ENCODE assay signal across 8 mouse cellular contexts in genomic region chr4:43024673-43025072, GRCm38 (mm10). TPM values are rescaled to one million over a fixed set of nuclear protein-coding genes. Genes with fewer than 3 reads are reported as not detected.
A peak's percentile ranks its signal among the peaks of the same experiment; 100 is the strongest.
DNase-seq lines count a peak whose midpoint lies in the region; ATAC-seq and TF ChIP-seq lines count a peak whose summit lies in the region.

No protein-coding gene starts in this region.

- peaks cover 83% of the 10 kb centered on the region for H3K36me3 ChIP-seq in megakaryocyte, embryonic 14.5 days (replicated peaks; ENCODE audit: low read length)
- peaks cover 82% of the 10 kb centered on the region for H3K36me3 ChIP-seq in limb, embryonic 12.5 days
- peaks cover 37% of the 10 kb centered on the region for H3K36me3 ChIP-seq in small intestine, adult 2 months (ENCODE audit: control insufficient read depth, insufficient read depth, low read length)

- 78% methylated on average over 14 of the region's 14 CpGs for WGBS in limb, embryonic 12.5 days
- WGBS in small intestine, adult 2 months, result 67% methylated on average over 14 of the region's 14 CpGs

- H3K4me2 ChIP-seq in limb, embryonic 12.5 days, result peak overlapping the region; percentile 74

- peak overlapping the region; percentile 96 for H3K4me3 ChIP-seq in megakaryocyte, embryonic 14.5 days (replicated peaks)
- H3K4me3 ChIP-seq in limb, embryonic 12.5 days (replicated peaks), result peak overlapping the region; percentile 61
- peak overlapping the region; percentile 76 for H3K4me3 ChIP-seq in small intestine, adult 2 months (ENCODE audit: low read depth, low read length)

- no peak for ATAC-seq in megakaryocyte, adult 5-6 weeks (ENCODE audit: poor library complexity, severe bottlenecking)
- ATAC-seq in limb, embryonic 12.5 days (ENCODE audit: insufficient number of reproducible peaks, insufficient read depth, low FRiP score, low TSS enrichment, low read depth), result no peak

- H3K27ac ChIP-seq in limb, embryonic 12.5 days, result 0 out of 2 replicates have a peak overlapping the region, but pooled peaks have one; percentile 20
- no peak overlapping the region for H3K27ac ChIP-seq in small intestine, adult 2 months (ENCODE audit: insufficient read depth, low read depth, low read length)

- no peak for TF ChIP-seq CTCF in small intestine, adult 2 months (IDR thresholded peaks at IDR 0.05; ENCODE audit: extremely low read depth, insufficient read length, insufficient replicate concordance, low read depth, low read length)

- peak; percentile 65 for DNase-seq in cerebellum, adult 9-11 months
- no peak for DNase-seq in cerebellum, adult 11-12 months
- no peak for DNase-seq in spleen, adult 18-20 months
- no peak for DNase-seq in right cerebral cortex, postnatal 25 days

- H3K4me1 ChIP-seq in megakaryocyte, embryonic 14.5 days, result peaks cover 39% of the 10 kb centered on the region
- H3K4me1 ChIP-seq in limb, embryonic 12.5 days (replicated peaks), result peaks cover 9% of the 10 kb centered on the region
- peaks cover 7% of the 10 kb centered on the region; the same call in 1 of the 2 replicates for H3K4me1 ChIP-seq in small intestine, adult 2 months (ENCODE audit: control insufficient read depth, insufficient read depth, insufficient read length, low read length)

- TF ChIP-seq POLR2A in small intestine, adult 2 months (IDR thresholded peaks at IDR 0.05; ENCODE audit: low read depth, low read length), result no peak

- no peaks in the 10 kb centered on the region for H3K9me3 ChIP-seq in megakaryocyte, embryonic 14.5 days
- no peaks in the 10 kb centered on the region for H3K9me3 ChIP-seq in limb, embryonic 12.5 days

- H3K27me3 ChIP-seq in megakaryocyte, embryonic 14.5 days (replicated peaks), result no peaks in the 10 kb centered on the region
- no peaks in the 10 kb centered on the region for H3K27me3 ChIP-seq in limb, embryonic 12.5 days
- H3K27me3 ChIP-seq in small intestine, adult 2 months (ENCODE audit: control insufficient read depth, insufficient read depth, low read length), result no peaks in the 10 kb centered on the region

- H3K9ac ChIP-seq in limb, embryonic 12.5 days (replicated peaks), result peak overlapping the region; percentile 64; the same call in 1 of the 2 replicates

RNA-seq across cellular contexts. Expression of gene Pigo, which starts 0.9 kb away (rescaled TPM):
- 2.7 and 7.6 TPM in 2 replicates for polyA plus RNA-seq in megakaryocyte, embryonic 14.5 days (2012; ENCODE audit: insufficient read depth, low replicate concordance)
- total RNA-seq in megakaryocyte, adult 5-6 weeks (2015), result 7.9 and 9.7 TPM in 2 replicates
- 5.6 and 11.1 TPM in 2 replicates for total RNA-seq in megakaryocyte, adult 5-6 weeks (2017)
- 27.0 and 30.3 TPM in 2 replicates for polyA plus RNA-seq in limb, embryonic 12.5 days (2016; fragmentation: Nextera tagmentation; extraction: Ambion mirVana)
- polyA plus RNA-seq in small intestine, adult 2 months (2012; rRNA removed), result 20.0 and 30.6 TPM in 2 replicates

RNA-seq across cellular contexts. Expression of gene Stoml2, which starts 6.8 kb away (rescaled TPM):
- polyA plus RNA-seq in megakaryocyte, embryonic 14.5 days (2012; ENCODE audit: insufficient read depth, low replicate concordance), result 76.4 and 102 TPM in 2 replicates
- 70.8 and 77.7 TPM in 2 replicates for total RNA-seq in megakaryocyte, adult 5-6 weeks (2015)
- total RNA-seq in megakaryocyte, adult 5-6 weeks (2017), result 62.3 and 79.3 TPM in 2 replicates
- 344 and 353 TPM in 2 replicates for polyA plus RNA-seq in limb, embryonic 12.5 days (2016; fragmentation: Nextera tagmentation; extraction: Ambion mirVana)
- polyA plus RNA-seq in small intestine, adult 2 months (2012; rRNA removed), result 38.7 and 62.8 TPM in 2 replicates

RNA-seq across cellular contexts. Expression of gene Fancg, which starts 14.4 kb away (rescaled TPM):
- polyA plus RNA-seq in megakaryocyte, embryonic 14.5 days (2012; ENCODE audit: insufficient read depth, low replicate concordance), result 4.9 and 7.4 TPM in 2 replicates
- 11.3 and 12.5 TPM in 2 replicates for total RNA-seq in megakaryocyte, adult 5-6 weeks (2015)
- 13.0 and 14.3 TPM in 2 replicates for total RNA-seq in megakaryocyte, adult 5-6 weeks (2017)
- polyA plus RNA-seq in limb, embryonic 12.5 days (2016; fragmentation: Nextera tagmentation; extraction: Ambion mirVana), result 18.4 and 20.6 TPM in 2 replicates
- polyA plus RNA-seq in small intestine, adult 2 months (2012; rRNA removed), result 3.9 and 9.5 TPM in 2 replicates

RNA-seq across cellular contexts. Expression of gene Fam214b, which starts 21.3 kb away (rescaled TPM):
- polyA plus RNA-seq in megakaryocyte, embryonic 14.5 days (2012; ENCODE audit: insufficient read depth, low replicate concordance), result 79.7 and 92.7 TPM in 2 replicates
- total RNA-seq in megakaryocyte, adult 5-6 weeks (2015), result 14.2 and 15.4 TPM in 2 replicates
- 31.7 and 33.6 TPM in 2 replicates for total RNA-seq in megakaryocyte, adult 5-6 weeks (2017)
- polyA plus RNA-seq in limb, embryonic 12.5 days (2016; fragmentation: Nextera tagmentation; extraction: Ambion mirVana), result 12.1 and 13.4 TPM in 2 replicates
- 36.1 and 70.5 TPM in 2 replicates for polyA plus RNA-seq in small intestine, adult 2 months (2012; rRNA removed)

RNA-seq across cellular contexts. Expression of gene Vcp, which starts 24.4 kb away (rescaled TPM):
- 15.0 and 56.2 TPM in 2 replicates for polyA plus RNA-seq in megakaryocyte, embryonic 14.5 days (2012; ENCODE audit: insufficient read depth, low replicate concordance)
- 81.5 and 86.4 TPM in 2 replicates for total RNA-seq in megakaryocyte, adult 5-6 weeks (2015)
- total RNA-seq in megakaryocyte, adult 5-6 weeks (2017), result 154 and 165 TPM in 2 replicates
- polyA plus RNA-seq in limb, embryonic 12.5 days (2016; fragmentation: Nextera tagmentation; extraction: Ambion mirVana), result 656 and 692 TPM in 2 replicates
- 44.3 and 78.2 TPM in 2 replicates for polyA plus RNA-seq in small intestine, adult 2 months (2012; rRNA removed)
